Mouse (Mus musculus) liver, embryonic 11.5 days (tissue): Measurements from ENCODE around the gene Gm20422. TPM values are rescaled to one million over a fixed set of nuclear protein-coding genes. Genes with fewer than 3 reads are reported as not detected.

Experiments used
- ATAC-seq: fragments of 200-750 bp; cut with Nextera tagmentation; replicated peaks from 2 replicates; pipeline ENCODE4 v1.8.0; 2017; ENCODE audit warnings: moderate number of reproducible peaks, mild to moderate bottlenecking, moderate TSS enrichment, moderate library complexity; ENCODE audit not compliant: low FRiP score
- DNase-seq: peaks from one replicate; pipeline ENCODE4 v3.0.0-alpha.2; 2017; ENCODE audit warnings: low spot score
- H3K27ac ChIP-seq: fragments of 300-500 bp; sonication (generic); 2 replicates; pipeline ENCODE4 v1.5.1; 2014; ENCODE audit warnings: mild to moderate bottlenecking, low read depth, low read length, control low read depth
- H3K27me3 ChIP-seq: fragments of 300-500 bp; sonication (generic); replicated peaks from 2 replicates; pipeline ENCODE4 v1.6.1; 2014; ENCODE audit warnings: low read length, mixed read lengths; ENCODE audit not compliant: control insufficient read depth, insufficient read depth
- H3K36me3 ChIP-seq: fragments of 300-500 bp; sonication (generic); 2 replicates; pipeline ENCODE4 v1.6.1; 2014; ENCODE audit warnings: mild to moderate bottlenecking, low read length, moderate library complexity, mixed read lengths; ENCODE audit not compliant: control insufficient read depth, insufficient read depth
- H3K4me1 ChIP-seq: fragments of 300-500 bp; sonication (generic); replicated peaks from 2 replicates; pipeline ENCODE4 v1.6.1; 2014; ENCODE audit warnings: low read length, mixed read lengths; ENCODE audit not compliant: control insufficient read depth, insufficient read depth
- H3K4me2 ChIP-seq: fragments of 300-500 bp; sonication (generic); 2 replicates; pipeline ENCODE4 v1.6.1; 2014; ENCODE audit warnings: mild to moderate bottlenecking, control low read depth, moderate library complexity
- H3K4me3 ChIP-seq: fragments of 300-500 bp; sonication (generic); 2 replicates; pipeline ENCODE4 v1.5.1; 2014; ENCODE audit warnings: low read depth, low read length, control low read depth
- H3K9ac ChIP-seq: fragments of 300-500 bp; sonication (generic); 2 replicates; pipeline ENCODE4 v1.6.1; 2014; ENCODE audit warnings: low read depth, low read length, control low read depth
- H3K9me3 ChIP-seq: fragments of 300-500 bp; sonication (generic); 2 replicates; pipeline ENCODE4 v1.6.1; 2016; ENCODE audit warnings: low read length, inconsistent platforms, mixed read lengths; ENCODE audit not compliant: control insufficient read depth
- WGBS: fragments of 180-500 bp; shearing (Covaris S2); extraction: QIAGEN DNeasy Blood & Tissue Kit; methylation state at CpG from one replicate; pipeline ENCODE4 v1.1.7; 2014; 5-methylcytosine and 5-hydroxymethylcytosine counted together
- polyA plus RNA-seq: library from polyadenylated mRNA; unstranded; fragments of >200 nt; fragmentation: Nextera tagmentation; extraction: Ambion mirVana; gene quantifications from 2 replicates; pipeline ENCODE4 v1.2.1, GENCODE M21; 2014

Gene Gm20422
- polyA plus RNA-seq, 1 experiment from 2014 or later: 0.70 TPM

- H3K9ac ChIP-seq: peak within 1 kb of the TSS; percentile 70
- H3K4me2 ChIP-seq: peak within 1 kb of the TSS; percentile 99
- H3K9me3 ChIP-seq: no peaks in the 10 kb centered on the region
- no peak within 1 kb of the TSS for H3K27ac ChIP-seq
- peak within 1 kb of the TSS; percentile 72 for H3K4me3 ChIP-seq
- H3K36me3 ChIP-seq: peaks cover 42% of the 10 kb centered on the region
- ATAC-seq (peak; percentile 81), DNase-seq (peak; percentile 90)
- H3K27me3 ChIP-seq: no peaks in the 10 kb centered on the region
- WGBS: 6% methylated on average over 28 of the region's 28 CpGs
- H3K4me1 ChIP-seq: peaks cover 6% of the 10 kb centered on the region
Measured at GRCm38 (mm10) chr8:69808094-69808863, 33.6 kb upstream of the Gm20422 start, which contains the start of gene Gmip. Gmip (plus strand) TSS chr8:69808679.

DNA sequence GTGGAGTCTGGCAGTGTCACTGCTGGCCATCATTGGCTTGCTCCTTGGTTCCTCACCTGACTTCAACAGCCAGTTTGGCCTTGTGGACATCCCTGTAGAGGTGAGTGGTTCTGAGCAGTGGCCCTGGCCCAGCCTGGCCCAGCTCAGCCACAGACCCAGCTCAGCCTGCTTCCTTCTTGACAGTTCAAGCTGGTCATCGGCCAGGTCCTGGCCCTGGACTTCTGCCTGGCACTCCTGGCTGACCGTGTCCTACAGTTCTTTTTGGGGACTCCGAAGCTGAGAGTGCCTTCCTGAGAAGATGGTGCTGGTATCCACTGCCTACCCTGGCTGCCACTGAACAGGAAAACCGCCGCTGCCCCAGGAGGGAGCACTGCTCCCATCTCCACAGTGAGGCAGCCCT, 32.5 kb upstream of the Gm20422 start:
- no peak for DNase-seq
- 90% methylated on average over 5 of the region's 5 CpGs for WGBS
- Histone ChIP-seq H3K27ac (no peak overlapping the region), H3K27me3 (no peaks in the 10 kb centered on the region), H3K9ac (no peak overlapping the region), H3K4me2 (no peak overlapping the region), H3K4me1 (peaks cover 6% of the 10 kb centered on the region), H3K9me3 (no peaks in the 10 kb centered on the region), H3K36me3 (peaks cover 52% of the 10 kb centered on the region), H3K4me3 (no peak overlapping the region)
- ATAC-seq: no peak

DNA sequence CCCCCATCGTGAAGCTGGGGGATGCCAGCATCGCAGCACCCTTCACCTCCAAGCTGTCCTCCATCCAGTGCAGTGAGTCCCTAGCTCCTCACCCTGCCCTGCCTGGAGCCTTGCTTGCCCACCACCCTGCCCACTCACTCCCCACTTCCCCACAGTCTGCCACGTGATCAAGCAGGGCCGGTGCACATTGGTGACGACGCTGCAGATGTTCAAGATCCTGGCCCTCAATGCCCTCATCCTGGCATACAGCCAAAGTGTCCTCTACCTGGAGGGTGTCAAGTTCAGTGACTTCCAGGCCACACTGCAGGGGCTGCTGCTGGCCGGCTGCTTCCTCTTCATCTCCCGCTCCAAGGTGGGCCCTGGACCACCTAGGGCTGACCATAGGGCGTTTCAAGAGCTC, 30.8 kb upstream of the Gm20422 start:
- DNase-seq: no peak
- Histone ChIP-seq H3K27ac (no peak overlapping the region), H3K4me3 (no peak overlapping the region), H3K4me2 (no peak overlapping the region), H3K9ac (no peak overlapping the region), H3K27me3 (no peaks in the 10 kb centered on the region), H3K36me3 (peaks cover 62% of the 10 kb centered on the region), H3K4me1 (peaks cover 6% of the 10 kb centered on the region), H3K9me3 (no peaks in the 10 kb centered on the region)
- no peak for ATAC-seq
- 94% methylated on average over 9 of the region's 9 CpGs for WGBS

DNA sequence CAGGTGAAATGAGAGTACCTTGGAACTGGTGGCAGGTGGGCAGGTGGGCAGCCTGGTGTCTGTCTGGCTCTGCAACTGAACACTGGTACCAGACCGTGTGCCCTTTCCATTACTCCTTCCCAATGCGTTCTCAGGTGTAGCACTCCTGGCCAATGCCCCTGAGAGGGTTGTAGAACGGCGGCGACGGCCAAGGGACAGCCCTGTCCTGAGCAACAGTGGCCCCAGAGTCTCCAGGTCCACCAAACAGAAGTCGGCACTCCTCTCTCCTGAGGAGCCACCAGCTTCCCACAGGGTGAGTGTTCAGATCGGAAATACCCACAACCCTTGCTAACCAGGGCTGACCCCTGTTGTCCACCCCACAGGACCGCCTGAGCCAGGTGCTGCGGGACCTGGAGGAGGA, 30.4 kb upstream of the Gm20422 start:
- no peaks in the 10 kb centered on the region for H3K9me3 ChIP-seq
- DNase-seq (no peak), ATAC-seq (no peak)
- whole genome bisulfite sequencing: 90% methylated on average over 10 of the region's 10 CpGs
- H3K4me2 ChIP-seq: no peak overlapping the region
- no peak overlapping the region for H3K27ac ChIP-seq
- no peak overlapping the region for H3K4me3 ChIP-seq
- peaks cover 6% of the 10 kb centered on the region for H3K4me1 ChIP-seq
- peaks cover 66% of the 10 kb centered on the region for H3K36me3 ChIP-seq
- no peaks in the 10 kb centered on the region for H3K27me3 ChIP-seq
- H3K9ac ChIP-seq: no peak overlapping the region

- Histone ChIP-seq H3K4me1 (peaks cover 3% of the 10 kb centered on the region), H3K9ac (no peak overlapping the region), H3K4me3 (no peak overlapping the region), H3K4me2 (no peak overlapping the region), H3K27ac (no peak overlapping the region), H3K36me3 (peaks cover 72% of the 10 kb centered on the region), H3K27me3 (no peaks in the 10 kb centered on the region), H3K9me3 (no peaks in the 10 kb centered on the region)
- ATAC-seq (no peak), DNase-seq (no peak)
- WGBS: 91% methylated on average over 6 of the region's 6 CpGs
Measured at GRCm38 (mm10) chr8:69804537-69804936, 29.9 kb upstream of the Gm20422 start.

DNA sequence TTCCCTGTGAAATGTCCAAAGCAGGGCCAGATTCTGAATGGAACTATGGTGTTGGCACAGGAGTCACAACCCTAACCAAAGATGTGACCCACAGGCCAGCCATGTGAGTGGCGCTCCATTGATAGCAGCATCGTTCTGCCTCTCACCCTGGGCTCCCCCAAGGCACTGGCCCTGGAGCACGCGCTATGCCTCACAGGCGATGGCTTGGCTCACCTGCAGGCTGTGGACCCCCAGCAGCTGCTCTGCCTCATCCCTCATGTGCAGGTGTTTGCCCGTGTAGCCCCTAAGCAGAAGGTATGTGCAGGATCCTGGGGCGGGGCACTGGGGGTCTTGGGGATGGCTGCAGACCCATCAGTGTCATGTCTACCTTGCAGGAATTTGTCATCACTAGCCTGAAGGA, 28.7 kb upstream of the Gm20422 start:
- Histone ChIP-seq H3K9ac (no peak overlapping the region), H3K27me3 (no peaks in the 10 kb centered on the region)
- WGBS: 88% methylated on average over 7 of the region's 7 CpGs

GRCm38 (mm10) chr8:69802216-69802615, 27.5 kb upstream of the Gm20422 start:
- no peaks in the 10 kb centered on the region for H3K27me3 ChIP-seq
- H3K4me1 ChIP-seq: no peaks in the 10 kb centered on the region
- H3K9me3 ChIP-seq: no peaks in the 10 kb centered on the region
- no peak for DNase-seq
- H3K9ac ChIP-seq: no peak overlapping the region
- ATAC-seq: no peak
- no peak overlapping the region for H3K4me3 ChIP-seq
- no peak overlapping the region for H3K4me2 ChIP-seq
- H3K36me3 ChIP-seq: peaks cover 90% of the 10 kb centered on the region
- no peak overlapping the region for H3K27ac ChIP-seq

More for the DNA sequence above, 28.7 kb upstream of the Gm20422 start:
- H3K9me3 ChIP-seq: no peaks in the 10 kb centered on the region
- no peak overlapping the region for H3K4me2 ChIP-seq
- DNase-seq (no peak), ATAC-seq (no peak)
- H3K4me1 ChIP-seq: peaks cover 2% of the 10 kb centered on the region; the same call in 1 of the 2 replicates
- peaks cover 83% of the 10 kb centered on the region for H3K36me3 ChIP-seq
- H3K4me3 ChIP-seq: no peak overlapping the region
- no peak overlapping the region for H3K27ac ChIP-seq

DNA sequence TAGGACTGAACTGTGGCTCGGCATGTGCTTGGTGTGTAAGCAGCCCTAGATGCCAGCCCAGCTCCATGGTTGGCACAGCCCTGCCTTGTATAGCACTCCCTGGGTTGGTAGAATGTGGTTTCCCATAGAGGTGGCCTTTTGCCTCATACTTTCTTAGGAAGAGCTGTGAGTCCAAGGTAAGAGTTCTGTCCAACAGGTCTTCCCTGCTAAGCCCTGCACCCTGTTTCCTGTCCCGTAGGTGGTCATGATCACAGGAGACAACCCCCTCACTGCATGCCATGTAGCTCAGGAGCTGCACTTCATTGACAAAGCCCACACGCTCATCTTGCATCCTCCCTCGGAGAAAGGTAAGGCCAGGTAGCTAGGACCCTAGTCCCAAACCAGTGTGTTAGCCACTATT, 27.1 kb upstream of the Gm20422 start:
- Histone ChIP-seq H3K4me1 (no peaks in the 10 kb centered on the region), H3K27me3 (no peaks in the 10 kb centered on the region), H3K4me2 (no peak overlapping the region), H3K27ac (no peak overlapping the region), H3K9me3 (no peaks in the 10 kb centered on the region), H3K4me3 (no peak overlapping the region), H3K36me3 (peaks cover 90% of the 10 kb centered on the region), H3K9ac (no peak overlapping the region)
- DNase-seq (no peak), ATAC-seq (no peak)
- 95% methylated on average over 4 of the region's 4 CpGs for WGBS

DNA sequence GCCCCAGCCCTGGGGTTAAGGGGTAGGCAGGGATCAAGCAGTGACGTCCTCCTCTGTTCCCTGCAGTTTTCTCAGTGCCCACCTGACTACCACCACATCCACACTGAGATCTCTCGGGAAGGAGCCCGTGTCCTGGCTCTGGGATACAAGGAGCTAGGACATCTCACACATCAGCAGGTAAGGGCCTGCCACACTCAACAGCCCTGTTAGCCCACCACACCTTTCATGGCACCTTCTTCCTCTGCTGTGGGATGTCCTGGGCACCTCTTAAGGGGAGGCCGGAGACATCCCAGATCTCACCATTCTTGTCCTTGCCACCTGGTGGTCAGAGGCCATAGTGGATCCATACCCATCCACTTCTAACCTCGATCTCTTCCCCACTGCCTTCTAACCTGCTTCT, 25.3 kb upstream of the Gm20422 start:
- DNase-seq (no peak), ATAC-seq (no peak)
- H3K27me3 ChIP-seq: no peaks in the 10 kb centered on the region
- H3K4me3 ChIP-seq: no peak overlapping the region
- H3K9ac ChIP-seq: no peak overlapping the region
- H3K36me3 ChIP-seq: peaks cover 90% of the 10 kb centered on the region
- H3K9me3 ChIP-seq: no peaks in the 10 kb centered on the region
- WGBS: 85% methylated on average over 5 of the region's 5 CpGs
- H3K4me2 ChIP-seq: no peak overlapping the region
- no peak overlapping the region for H3K27ac ChIP-seq
- H3K4me1 ChIP-seq: no peaks in the 10 kb centered on the region
